Mouse (Mus musculus): ENCODE results near the gene D16Ertd472e.
"Not testable (repeated sequence)": the region's sequence is repeated elsewhere in the genome, so short reads cannot be mapped to it uniquely, and the experiment has no call there.

The D16Ertd472e gene

GRCm38 (mm10) chr16:78573016-78573415 is 3.5 kb downstream of the D16Ertd472e start:
- in situ Hi-C loops (cut with MseI, MboI) = no loop called here

GRCm38 (mm10) chr16:78564110-78564821 is 12.2 kb downstream of the D16Ertd472e start:
- in situ Hi-C loops (cut with MseI, MboI) = no loop called here

- in situ Hi-C loops (cut with MseI, MboI) = no loop called here
Measured at GRCm38 (mm10) chr16:78563093-78563971, 13.2 kb downstream of the D16Ertd472e start.

GRCm38 (mm10) chr16:78560627-78561026 is 15.9 kb downstream of the D16Ertd472e start:
- in situ Hi-C loops (cut with MseI, MboI) = no loop called here

- in situ Hi-C loops (cut with MseI, MboI) = no loop called here
Measured at GRCm38 (mm10) chr16:78560063-78560462, 16.4 kb downstream of the D16Ertd472e start.

- in situ Hi-C loops (cut with MseI, MboI) = no loop called here
Measured at GRCm38 (mm10) chr16:78557573-78557972, 18.9 kb downstream of the D16Ertd472e start.

- in situ Hi-C loops (cut with MseI, MboI) = no loop called here
Measured at GRCm38 (mm10) chr16:78554911-78555648, 21.4 kb downstream of the D16Ertd472e start.

GRCm38 (mm10) chr16:78547367-78547766 is 29.1 kb downstream of the D16Ertd472e start:
- in situ Hi-C loops (cut with MseI, MboI) = no loop called here

- in situ Hi-C loops (cut with MseI, MboI) = no loop called here
Measured at GRCm38 (mm10) chr16:78546529-78546928, 30.0 kb downstream of the D16Ertd472e start.

- in situ Hi-C loops (cut with MseI, MboI) = no loop called here
Measured at GRCm38 (mm10) chr16:78540376-78541246, 35.9 kb downstream of the D16Ertd472e start.

- in situ Hi-C loops (cut with MseI, MboI) = no loop called here
Measured at GRCm38 (mm10) chr16:78537798-78538422, 38.6 kb downstream of the D16Ertd472e start.

- in situ Hi-C loops (cut with MseI, MboI) = no loop called here
Measured at GRCm38 (mm10) chr16:78537322-78537721, 39.2 kb downstream of the D16Ertd472e start.

GRCm38 (mm10) chr16:78534468-78534867 is 42.0 kb downstream of the D16Ertd472e start:
- in situ Hi-C loops (cut with MseI, MboI) = no loop called here

- in situ Hi-C loops (cut with MseI, MboI) = no loop called here
Measured at GRCm38 (mm10) chr16:78531957-78532605, 44.4 kb downstream of the D16Ertd472e start.

GRCm38 (mm10) chr16:78522974-78523373 is 53.5 kb downstream of the D16Ertd472e start:
- in situ Hi-C loops (cut with MseI, MboI) = no loop called here

- in situ Hi-C loops (cut with MseI, MboI) = no loop called here
Measured at GRCm38 (mm10) chr16:78518697-78519096, 57.8 kb downstream of the D16Ertd472e start.

- in situ Hi-C loops (cut with MseI, MboI) = no loop called here
Measured at GRCm38 (mm10) chr16:78517171-78517570, 59.3 kb downstream of the D16Ertd472e start.

- in situ Hi-C loops (cut with MseI, MboI) = no loop called here
Measured at GRCm38 (mm10) chr16:78511526-78511925, 65.0 kb downstream of the D16Ertd472e start.

GRCm38 (mm10) chr16:78502492-78502891 is 74.0 kb downstream of the D16Ertd472e start:
- in situ Hi-C loops (cut with MseI, MboI) = no loop called here

GRCm38 (mm10) chr16:78492696-78493095 is 83.8 kb downstream of the D16Ertd472e start:
- in situ Hi-C loops (cut with MseI, MboI) = not testable (repeated sequence)
